Mouse (Mus musculus): ENCODE results near the gene Man2b2. TPM values are rescaled to one million over a fixed set of nuclear protein-coding genes. Genes with fewer than 3 reads are reported as not detected.
A peak's percentile ranks its signal among the peaks of the same experiment; 100 is the strongest.

Man2b2 gene
- total RNA-seq (2014; fragmentation: Nextera tagmentation) (17.0 and 17.2 TPM in 2 replicates), total RNA-seq (2017) (7.8 and 8.3 TPM in 2 replicates)

- peak; percentile 87 for ATAC-seq (replicated peaks; ENCODE audit: low FRiP score, low TSS enrichment, poor library complexity, severe bottlenecking)
These were observed at the start of gene Man2b2 for GRCm38 (mm10) chr5:36829913-36830879. Man2b2 (minus strand) TSS chr5:36830653.

GRCm38 (mm10) chr5:36878801-36879200 lies 48.3 kb upstream of the Man2b2 start:
- ATAC-seq (replicated peaks; ENCODE audit: low FRiP score, low TSS enrichment, poor library complexity, severe bottlenecking): no peak

GRCm38 (mm10) chr5:36877641-36878040 lies 47.2 kb upstream of the Man2b2 start:
- ATAC-seq (replicated peaks; ENCODE audit: low FRiP score, low TSS enrichment, poor library complexity, severe bottlenecking): no peak

GRCm38 (mm10) chr5:36876777-36877396 lies 46.4 kb upstream of the Man2b2 start:
- no peak for ATAC-seq (replicated peaks; ENCODE audit: low FRiP score, low TSS enrichment, poor library complexity, severe bottlenecking)

- no peak for ATAC-seq (replicated peaks; ENCODE audit: low FRiP score, low TSS enrichment, poor library complexity, severe bottlenecking)
These were observed 45.5 kb upstream of the Man2b2 start for GRCm38 (mm10) chr5:36875956-36876355.

GRCm38 (mm10) chr5:36870916-36871315 lies 40.5 kb upstream of the Man2b2 start:
- no peak for ATAC-seq (replicated peaks; ENCODE audit: low FRiP score, low TSS enrichment, poor library complexity, severe bottlenecking)

- ATAC-seq (replicated peaks; ENCODE audit: low FRiP score, low TSS enrichment, poor library complexity, severe bottlenecking): no peak
These were observed 39.3 kb upstream of the Man2b2 start for GRCm38 (mm10) chr5:36869578-36870236.

- no peak for ATAC-seq (replicated peaks; ENCODE audit: low FRiP score, low TSS enrichment, poor library complexity, severe bottlenecking)
These were observed 38.7 kb upstream of the Man2b2 start for GRCm38 (mm10) chr5:36869186-36869577.

- ATAC-seq (replicated peaks; ENCODE audit: low FRiP score, low TSS enrichment, poor library complexity, severe bottlenecking): no peak
These were observed 38.0 kb upstream of the Man2b2 start, which contains the start of gene Ppp2r2c for GRCm38 (mm10) chr5:36868266-36869090. Ppp2r2c (plus strand) TSS chr5:36868513.

- ATAC-seq (replicated peaks; ENCODE audit: low FRiP score, low TSS enrichment, poor library complexity, severe bottlenecking): no peak
These were observed 37.1 kb upstream of the Man2b2 start for GRCm38 (mm10) chr5:36867561-36867960.

- no peak for ATAC-seq (replicated peaks; ENCODE audit: low FRiP score, low TSS enrichment, poor library complexity, severe bottlenecking)
These were observed 36.3 kb upstream of the Man2b2 start for GRCm38 (mm10) chr5:36866701-36867250.

GRCm38 (mm10) chr5:36861084-36861483 lies 30.6 kb upstream of the Man2b2 start:
- ATAC-seq (replicated peaks; ENCODE audit: low FRiP score, low TSS enrichment, poor library complexity, severe bottlenecking): no peak

- no peak for ATAC-seq (replicated peaks; ENCODE audit: low FRiP score, low TSS enrichment, poor library complexity, severe bottlenecking)
These were observed 27.1 kb upstream of the Man2b2 start for GRCm38 (mm10) chr5:36857546-36857945.

- ATAC-seq (replicated peaks; ENCODE audit: low FRiP score, low TSS enrichment, poor library complexity, severe bottlenecking): no peak
These were observed 26.1 kb upstream of the Man2b2 start for GRCm38 (mm10) chr5:36856529-36856928.

- ATAC-seq (replicated peaks; ENCODE audit: low FRiP score, low TSS enrichment, poor library complexity, severe bottlenecking): no peak
These were observed 24.7 kb upstream of the Man2b2 start for GRCm38 (mm10) chr5:36855180-36855579.

- ATAC-seq (replicated peaks; ENCODE audit: low FRiP score, low TSS enrichment, poor library complexity, severe bottlenecking): no peak
These were observed 21.1 kb upstream of the Man2b2 start for GRCm38 (mm10) chr5:36851572-36851971.

GRCm38 (mm10) chr5:36844490-36844889 lies 14.0 kb upstream of the Man2b2 start:
- no peak for ATAC-seq (replicated peaks; ENCODE audit: low FRiP score, low TSS enrichment, poor library complexity, severe bottlenecking)

GRCm38 (mm10) chr5:36841701-36842100 lies 11.2 kb upstream of the Man2b2 start:
- ATAC-seq (replicated peaks; ENCODE audit: low FRiP score, low TSS enrichment, poor library complexity, severe bottlenecking): no peak

GRCm38 (mm10) chr5:36840092-36840491 lies 9.6 kb upstream of the Man2b2 start:
- ATAC-seq (replicated peaks; ENCODE audit: low FRiP score, low TSS enrichment, poor library complexity, severe bottlenecking): no peak
